Mouse (Mus musculus): ENCODE measurements at regions not wholly inside any gene's neighbourhood (a gene's known extent, or its start where the extent isn't known, plus 50 kb on each side); places are given as distances from the start of the nearest gene placed in this dataset.

- H3K4me3 ChIP-seq (ENCODE audit: insufficient read depth, poor library complexity, severe bottlenecking): no peak overlapping the region
- TF ChIP-seq USF1 (IDR thresholded peaks at IDR 0.05; ENCODE audit: low read depth) (no peak), MYOD1 (IDR thresholded peaks at IDR 0.05; ENCODE audit: control insufficient read depth, insufficient read length, low read depth) (no peak), FOSL1 (IDR thresholded peaks at IDR 0.05; ENCODE audit: insufficient read depth, low read length, poor library complexity, severe bottlenecking) (no peak), CEBPB (IDR thresholded peaks at IDR 0.05; ENCODE audit: low read depth) (no peak), MYOG (IDR thresholded peaks at IDR 0.05; ENCODE audit: control insufficient read depth, extremely low read depth, insufficient read length) (no peak), CTCF (IDR thresholded peaks at IDR 0.05; ENCODE audit: control insufficient read depth, insufficient read depth, insufficient read length) (no peak), MAX (IDR thresholded peaks at IDR 0.05) (no peak)
- H3K36me3 ChIP-seq (ENCODE audit: control insufficient read depth, insufficient read depth): no peaks in the 10 kb centered on the region
- no peak overlapping the region for H3ac ChIP-seq (ENCODE audit: control insufficient read depth, insufficient read length, low read depth)
- peaks cover 5% of the 10 kb centered on the region for H3K27me3 ChIP-seq (ENCODE audit: control insufficient read depth, insufficient read depth, insufficient read length)
- H3K79me3 ChIP-seq (ENCODE audit: low read depth): no peaks in the 10 kb centered on the region
- H3K79me2 ChIP-seq (ENCODE audit: control insufficient read depth, insufficient read depth): no peaks in the 10 kb centered on the region
These were observed 249.5 kb downstream of the Maf start for GRCm38 (mm10) chr8:115458119-115458518.

- no peak overlapping the region for H3ac ChIP-seq (ENCODE audit: control insufficient read depth, insufficient read length, low read depth)
- no peaks in the 10 kb centered on the region for H3K79me3 ChIP-seq (ENCODE audit: low read depth)
- H3K4me3 ChIP-seq (ENCODE audit: insufficient read depth, poor library complexity, severe bottlenecking): no peak overlapping the region
- no peaks in the 10 kb centered on the region for H3K27me3 ChIP-seq (ENCODE audit: control insufficient read depth, insufficient read depth, insufficient read length)
- no peaks in the 10 kb centered on the region for H3K79me2 ChIP-seq (ENCODE audit: control insufficient read depth, insufficient read depth)
- H3K36me3 ChIP-seq (ENCODE audit: control insufficient read depth, insufficient read depth): no peaks in the 10 kb centered on the region
- no peak for TF ChIP-seq MYOD1 (IDR thresholded peaks at IDR 0.05; ENCODE audit: control insufficient read depth, insufficient read length, low read depth)
- TF ChIP-seq FOSL1 (IDR thresholded peaks at IDR 0.05; ENCODE audit: insufficient read depth, low read length, poor library complexity, severe bottlenecking): no peak
- TF ChIP-seq CEBPB (IDR thresholded peaks at IDR 0.05; ENCODE audit: low read depth): no peak
- no peak for TF ChIP-seq MAX (IDR thresholded peaks at IDR 0.05)
- TF ChIP-seq MYOG (IDR thresholded peaks at IDR 0.05; ENCODE audit: control insufficient read depth, extremely low read depth, insufficient read length): no peak
- TF ChIP-seq USF1 (IDR thresholded peaks at IDR 0.05; ENCODE audit: low read depth): no peak
- TF ChIP-seq CTCF (IDR thresholded peaks at IDR 0.05; ENCODE audit: control insufficient read depth, insufficient read depth, insufficient read length): no peak
These were observed 256.8 kb downstream of the Maf start for GRCm38 (mm10) chr8:115450789-115451188.

- H3K36me3 ChIP-seq (ENCODE audit: control insufficient read depth, insufficient read depth): no peaks in the 10 kb centered on the region
- H3K27me3 ChIP-seq (ENCODE audit: control insufficient read depth, insufficient read depth, insufficient read length): no peaks in the 10 kb centered on the region
- no peak for TF ChIP-seq CTCF (IDR thresholded peaks at IDR 0.05; ENCODE audit: control insufficient read depth, insufficient read depth, insufficient read length)
- no peak for TF ChIP-seq MAX (IDR thresholded peaks at IDR 0.05)
- no peak for TF ChIP-seq CEBPB (IDR thresholded peaks at IDR 0.05; ENCODE audit: low read depth)
- H3K79me2 ChIP-seq (ENCODE audit: control insufficient read depth, insufficient read depth): no peaks in the 10 kb centered on the region
- H3ac ChIP-seq (ENCODE audit: control insufficient read depth, insufficient read length, low read depth): no peak overlapping the region
- H3K79me3 ChIP-seq (ENCODE audit: low read depth): no peaks in the 10 kb centered on the region
- no peak overlapping the region for H3K4me3 ChIP-seq (ENCODE audit: insufficient read depth, poor library complexity, severe bottlenecking)
These were observed 259.2 kb downstream of the Maf start for GRCm38 (mm10) chr8:115448367-115448766.

- Histone ChIP-seq H3K4me3 (ENCODE audit: insufficient read depth, poor library complexity, severe bottlenecking) (no peak overlapping the region), H3K27me3 (ENCODE audit: control insufficient read depth, insufficient read depth, insufficient read length) (no peaks in the 10 kb centered on the region), H3ac (ENCODE audit: control insufficient read depth, insufficient read length, low read depth) (no peak overlapping the region), H3K36me3 (ENCODE audit: control insufficient read depth, insufficient read depth) (no peaks in the 10 kb centered on the region), H3K79me2 (ENCODE audit: control insufficient read depth, insufficient read depth) (no peaks in the 10 kb centered on the region), H3K79me3 (ENCODE audit: low read depth) (no peaks in the 10 kb centered on the region)
- TF ChIP-seq CEBPB (IDR thresholded peaks at IDR 0.05; ENCODE audit: low read depth): no peak
- TF ChIP-seq USF1 (IDR thresholded peaks at IDR 0.05; ENCODE audit: low read depth): no peak
- TF ChIP-seq MAX (IDR thresholded peaks at IDR 0.05): no peak
- TF ChIP-seq MYOG (IDR thresholded peaks at IDR 0.05; ENCODE audit: control insufficient read depth, extremely low read depth, insufficient read length): no peak
- TF ChIP-seq CTCF (IDR thresholded peaks at IDR 0.05; ENCODE audit: control insufficient read depth, insufficient read depth, insufficient read length): no peak
- no peak for TF ChIP-seq FOSL1 (IDR thresholded peaks at IDR 0.05; ENCODE audit: insufficient read depth, low read length, poor library complexity, severe bottlenecking)
- no peak for TF ChIP-seq MYOD1 (IDR thresholded peaks at IDR 0.05; ENCODE audit: control insufficient read depth, insufficient read length, low read depth)
These were observed 263.1 kb downstream of the Maf start for GRCm38 (mm10) chr8:115444519-115444918.

- H3K4me3 ChIP-seq (ENCODE audit: insufficient read depth, poor library complexity, severe bottlenecking): no peak overlapping the region
- H3K36me3 ChIP-seq (ENCODE audit: control insufficient read depth, insufficient read depth): no peaks in the 10 kb centered on the region
- H3K79me2 ChIP-seq (ENCODE audit: control insufficient read depth, insufficient read depth): no peaks in the 10 kb centered on the region
- peaks cover 3% of the 10 kb centered on the region for H3K27me3 ChIP-seq (ENCODE audit: control insufficient read depth, insufficient read depth, insufficient read length)
- TF ChIP-seq MYOG (IDR thresholded peaks at IDR 0.05; ENCODE audit: control insufficient read depth, extremely low read depth, insufficient read length) (no peak), CEBPB (IDR thresholded peaks at IDR 0.05; ENCODE audit: low read depth) (no peak), MYOD1 (IDR thresholded peaks at IDR 0.05; ENCODE audit: control insufficient read depth, insufficient read length, low read depth) (no peak), CTCF (IDR thresholded peaks at IDR 0.05; ENCODE audit: control insufficient read depth, insufficient read depth, insufficient read length) (no peak), USF1 (IDR thresholded peaks at IDR 0.05; ENCODE audit: low read depth) (no peak), MAX (IDR thresholded peaks at IDR 0.05) (no peak), FOSL1 (IDR thresholded peaks at IDR 0.05; ENCODE audit: insufficient read depth, low read length, poor library complexity, severe bottlenecking) (no peak)
- no peaks in the 10 kb centered on the region for H3K79me3 ChIP-seq (ENCODE audit: low read depth)
- no peak overlapping the region for H3ac ChIP-seq (ENCODE audit: control insufficient read depth, insufficient read length, low read depth)
These were observed 265.5 kb downstream of the Maf start for GRCm38 (mm10) chr8:115441943-115442550.

- H3K36me3 ChIP-seq (ENCODE audit: control insufficient read depth, insufficient read depth): no peaks in the 10 kb centered on the region
- no peak overlapping the region for H3K4me3 ChIP-seq (ENCODE audit: insufficient read depth, poor library complexity, severe bottlenecking)
- TF ChIP-seq USF1 (IDR thresholded peaks at IDR 0.05; ENCODE audit: low read depth): no peak
- no peak for TF ChIP-seq MYOG (IDR thresholded peaks at IDR 0.05; ENCODE audit: control insufficient read depth, extremely low read depth, insufficient read length)
- no peak for TF ChIP-seq CEBPB (IDR thresholded peaks at IDR 0.05; ENCODE audit: low read depth)
- TF ChIP-seq CTCF (IDR thresholded peaks at IDR 0.05; ENCODE audit: control insufficient read depth, insufficient read depth, insufficient read length): no peak
- TF ChIP-seq MYOD1 (IDR thresholded peaks at IDR 0.05; ENCODE audit: control insufficient read depth, insufficient read length, low read depth): no peak
- no peak for TF ChIP-seq FOSL1 (IDR thresholded peaks at IDR 0.05; ENCODE audit: insufficient read depth, low read length, poor library complexity, severe bottlenecking)
- no peak for TF ChIP-seq MAX (IDR thresholded peaks at IDR 0.05)
- H3ac ChIP-seq (ENCODE audit: control insufficient read depth, insufficient read length, low read depth): no peak overlapping the region
- H3K27me3 ChIP-seq (ENCODE audit: control insufficient read depth, insufficient read depth, insufficient read length): peaks cover 3% of the 10 kb centered on the region
- H3K79me2 ChIP-seq (ENCODE audit: control insufficient read depth, insufficient read depth): no peaks in the 10 kb centered on the region
- no peaks in the 10 kb centered on the region for H3K79me3 ChIP-seq (ENCODE audit: low read depth)
These were observed 266.3 kb downstream of the Maf start for GRCm38 (mm10) chr8:115441323-115441722.
